Mouse (Mus musculus): ENCODE data around the gene Surf4. TPM values are rescaled to one million over a fixed set of nuclear protein-coding genes. Genes with fewer than 3 reads are reported as not detected.

The Surf4 gene
- 38.4 TPM for polyA plus RNA-seq (2015; fragmentation: Illumina TruSeq; extraction: RNeasy Lipid Tissue Mini Kit (QIAGEN cat#74804); ENCODE audit: insufficient read depth, low read depth, low replicate concordance)

DNA sequence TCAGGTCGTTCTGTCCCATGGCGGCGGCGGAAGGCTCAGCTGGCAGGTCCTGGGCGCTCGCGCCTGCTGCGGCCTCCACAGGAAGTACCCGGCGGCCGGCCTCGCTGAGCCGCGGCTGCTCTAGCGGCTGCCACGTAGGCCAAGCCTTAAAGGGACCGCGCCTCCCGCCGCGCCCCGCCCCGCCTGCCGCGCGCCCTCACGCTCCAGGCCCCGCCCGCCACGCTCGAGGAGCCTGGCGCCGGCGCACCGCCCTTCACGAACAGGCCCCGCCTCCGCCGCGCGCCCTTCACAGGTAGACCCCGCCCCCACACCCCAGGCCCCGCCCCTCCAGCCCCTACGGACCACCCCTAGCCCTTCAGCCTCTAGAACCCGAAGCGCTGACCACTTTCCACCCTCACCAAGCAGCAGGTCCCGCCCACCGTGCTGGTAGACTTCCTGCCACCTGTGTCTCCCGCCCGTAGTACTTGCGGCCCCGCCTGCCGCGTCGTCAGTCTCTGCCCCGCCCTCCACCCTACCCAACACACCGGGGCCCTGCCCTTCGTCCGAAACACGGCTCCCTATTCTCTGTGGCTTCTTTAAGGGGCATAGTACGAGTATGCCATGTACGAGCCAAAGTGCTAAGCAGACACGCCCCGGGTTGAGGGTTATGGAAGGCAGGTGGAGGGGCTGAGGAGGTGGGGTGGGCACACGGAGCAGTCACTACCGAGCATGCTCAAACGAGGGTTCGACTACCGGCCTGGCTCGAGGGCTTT is at the start of gene Surf4, which contains the start of gene Stkld1:
TSS of gene Surf4 (minus strand) at position 625 of the 752 bp plus-strand sequence.
TSS of gene Stkld1 (plus strand) at position 744 of the 752 bp plus-strand sequence.

DNA sequence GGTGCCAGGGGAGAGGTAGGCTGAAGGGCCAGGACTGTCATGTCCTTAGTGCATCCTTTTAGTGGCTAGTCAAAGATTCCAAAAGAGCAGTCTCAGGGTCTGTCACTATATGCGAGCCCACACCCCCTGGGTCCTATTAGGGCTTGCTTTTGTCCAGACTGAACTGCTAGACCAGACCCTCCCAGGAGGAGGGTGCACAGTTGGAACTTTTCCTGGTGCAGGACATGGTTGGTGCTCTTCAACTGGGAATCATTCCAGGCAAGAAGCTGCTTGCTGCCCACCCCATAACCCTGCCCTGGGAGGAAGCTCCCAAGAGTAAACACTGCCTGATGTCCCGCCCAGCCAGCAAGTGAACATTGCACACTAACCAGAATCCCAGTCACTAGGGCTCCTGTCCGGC is 39.4 kb upstream of the Surf4 start, which contains the start of gene Adamts13:
TSS of gene Adamts13 (plus strand) at position 301 of the 400 bp plus-strand sequence.

DNA sequence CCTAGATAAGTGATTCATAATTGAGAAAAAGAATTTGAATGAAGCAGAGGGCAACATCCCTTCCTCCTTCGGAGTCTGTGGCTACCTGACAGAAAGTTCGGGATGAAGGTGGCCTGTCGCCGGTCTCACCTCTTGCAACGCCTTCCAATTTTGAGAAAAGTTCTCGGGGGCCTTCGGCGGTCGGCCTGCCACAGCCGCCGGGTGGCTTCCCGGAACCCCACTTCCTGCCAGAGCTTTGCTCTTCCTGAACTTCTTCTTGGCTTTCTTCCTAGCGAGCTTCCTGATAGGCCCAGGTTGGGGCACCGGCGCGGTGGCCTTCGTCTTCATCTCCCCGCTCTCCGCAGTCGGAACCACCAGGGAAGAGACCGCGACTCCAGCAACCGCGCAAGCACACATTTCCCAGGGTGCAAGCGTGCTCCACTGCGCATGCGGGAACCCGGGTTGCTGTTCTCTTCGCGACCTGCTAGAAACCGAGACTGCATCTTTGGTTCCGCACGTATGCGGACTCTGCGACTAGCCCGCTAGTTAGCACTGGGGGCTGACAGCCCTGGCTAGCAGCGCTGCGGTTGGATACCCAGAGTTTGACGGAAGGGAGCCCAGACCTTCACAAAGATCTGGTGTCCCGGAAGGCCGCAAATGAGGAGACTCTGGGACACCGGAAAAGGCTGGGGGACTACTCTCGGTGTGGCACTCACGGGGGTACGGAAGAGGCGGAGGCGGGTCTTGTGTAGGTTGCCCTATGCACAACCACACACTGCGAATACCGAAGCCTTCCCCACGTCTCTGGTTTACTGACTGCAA is 30.4 kb upstream of the Surf4 start, which contains the start of gene Rexo4:
TSS of gene Rexo4 (minus strand) at position 464 of the 801 bp plus-strand sequence.

DNA sequence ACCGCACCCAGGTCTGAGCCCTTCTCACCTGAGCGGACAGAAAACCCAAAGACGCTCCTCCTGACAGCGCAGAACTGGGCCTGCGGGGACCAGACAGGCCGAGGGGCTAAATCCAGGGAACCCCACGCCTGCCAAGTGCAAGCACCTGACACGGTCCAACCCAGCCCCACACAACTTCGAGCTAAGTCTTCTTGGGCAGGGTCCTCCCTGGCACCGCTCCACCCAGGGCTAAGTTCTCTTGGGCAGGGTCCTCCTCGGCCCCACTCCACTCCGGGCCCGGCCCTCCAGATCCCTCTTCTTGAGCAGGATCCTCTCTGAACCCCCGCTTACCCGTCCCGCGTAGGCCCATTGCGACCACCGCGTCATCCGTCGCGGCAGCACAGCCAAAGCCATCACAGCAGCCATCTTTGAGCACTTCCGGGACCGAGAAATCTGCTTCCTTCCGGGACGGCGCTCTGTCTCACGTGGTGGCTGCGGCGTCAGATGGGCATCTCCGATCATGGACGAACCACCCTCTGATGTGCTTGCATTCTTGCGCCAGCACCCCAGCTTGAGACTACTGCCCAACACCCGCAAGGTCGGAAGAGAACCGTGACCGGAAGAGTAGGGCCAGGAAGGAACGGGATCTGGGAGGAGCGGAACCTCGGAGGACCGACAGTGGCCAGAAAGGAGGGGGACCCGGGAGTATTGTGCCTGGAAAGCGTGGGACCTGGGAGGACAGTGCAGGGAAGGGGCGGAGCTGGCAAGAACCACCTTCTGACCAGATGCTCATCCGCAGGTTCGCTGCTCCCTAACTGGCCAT is 17.6 kb downstream of the Surf4 start, which contains the start of the genes Surf2 and Surf1:
TSS of gene Surf2 (plus strand) at position 441 of the 802 bp plus-strand sequence.
TSS of gene Surf1 (minus strand) at position 604 of the 802 bp plus-strand sequence.

DNA sequence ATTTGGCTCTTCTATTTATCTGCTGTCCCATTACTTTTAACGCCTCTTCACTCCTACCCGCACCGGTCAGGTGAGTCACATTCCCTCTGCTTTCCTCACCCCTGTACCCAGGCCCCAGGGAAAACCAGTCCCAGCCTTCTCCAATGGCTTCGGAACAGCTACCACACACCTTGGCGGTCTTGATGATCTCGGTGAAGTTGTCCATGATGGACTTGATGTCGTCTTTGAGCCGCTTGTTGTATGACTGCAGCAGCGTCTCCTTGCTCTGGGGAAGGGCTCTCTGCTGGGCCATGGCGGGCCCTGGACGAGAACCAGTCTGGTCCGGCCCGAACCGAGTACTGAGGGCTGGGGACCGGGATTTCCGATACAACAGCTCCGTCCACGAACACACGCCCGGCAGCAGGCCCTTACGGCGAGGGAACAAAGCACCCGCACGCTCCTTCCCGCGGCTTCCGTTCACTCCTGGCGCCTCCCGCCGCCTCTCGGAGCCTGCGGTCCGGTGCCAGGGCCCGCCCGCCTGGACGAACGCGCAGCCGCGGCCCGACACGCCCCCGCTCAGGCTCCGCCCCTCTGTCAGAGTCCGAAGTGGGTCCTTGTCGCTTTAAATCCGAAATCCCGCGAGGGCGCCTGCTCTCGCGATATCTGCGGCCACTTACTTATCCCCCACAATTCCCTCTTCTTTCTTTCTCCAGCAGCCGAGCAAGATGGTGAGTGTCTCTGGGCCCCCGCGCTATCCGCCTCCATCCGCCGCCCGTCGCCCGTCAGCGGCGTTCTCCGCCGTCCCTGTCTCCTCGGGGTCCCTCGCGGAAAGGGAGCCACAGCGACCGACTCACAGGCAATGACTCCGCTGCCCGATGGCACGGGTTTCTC is 23.4 kb downstream of the Surf4 start, which contains the start of the genes Med22 and Rpl7a:
TSS of gene Med22 (minus strand) at position 554 of the 870 bp plus-strand sequence.
TSS of gene Rpl7a (plus strand) at position 641 of the 870 bp plus-strand sequence.

DNA sequence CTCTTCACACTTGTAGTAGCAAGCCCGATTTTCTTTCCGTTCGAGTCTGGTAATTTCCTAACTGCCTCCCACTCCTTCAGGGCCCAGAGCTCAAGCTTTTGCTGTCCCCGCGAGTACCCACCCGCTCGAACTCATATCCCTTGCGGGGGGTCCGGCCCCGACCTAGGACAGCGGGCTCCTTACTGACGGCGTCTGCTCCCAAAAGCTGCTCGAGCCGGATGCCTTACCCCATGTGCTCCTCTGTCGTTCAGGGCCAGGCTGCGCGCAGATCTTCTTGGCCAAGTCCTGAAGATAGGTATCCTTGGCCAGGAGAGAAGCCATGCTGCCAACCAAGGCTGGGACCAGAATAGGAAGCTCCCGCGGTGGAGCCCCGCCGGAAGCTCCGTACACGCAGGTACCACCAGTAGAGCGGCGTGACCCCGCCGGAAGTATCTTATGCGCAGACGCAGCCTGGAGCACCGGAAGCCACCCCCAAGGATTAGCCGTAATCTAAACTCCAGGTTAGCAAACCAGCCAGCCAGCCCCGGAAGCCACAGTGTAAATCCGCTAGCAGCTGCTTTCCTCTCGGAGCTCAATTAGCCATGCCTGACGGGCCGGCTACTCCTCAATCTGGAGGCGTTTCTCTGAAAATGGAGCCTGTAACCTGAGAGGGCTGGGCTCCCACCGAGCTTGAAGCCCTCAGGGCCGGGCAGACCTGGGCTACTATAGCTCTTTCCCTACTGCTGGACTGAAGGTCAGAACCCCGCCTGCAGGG is 31.1 kb downstream of the Surf4 start, which contains the start of gene Surf6:
TSS of gene Surf6 (minus strand) at position 413 of the 754 bp plus-strand sequence.

Other genes with a start within 250 kb of the Surf4 start
- not detected for gene Abo, start 68.9 kb downstream of the Surf4 start, polyA plus RNA-seq (2015; fragmentation: Illumina TruSeq; extraction: RNeasy Lipid Tissue Mini Kit (QIAGEN cat#74804); ENCODE audit: insufficient read depth, low read depth, low replicate concordance)
- gene Surf6, start 31.0 kb downstream of the Surf4 start, polyA plus RNA-seq (2015; fragmentation: Illumina TruSeq; extraction: RNeasy Lipid Tissue Mini Kit (QIAGEN cat#74804); ENCODE audit: insufficient read depth, low read depth, low replicate concordance), result 4.1 TPM
- 7.5 TPM for gene Med22, start 23.3 kb downstream of the Surf4 start, polyA plus RNA-seq (2015; fragmentation: Illumina TruSeq; extraction: RNeasy Lipid Tissue Mini Kit (QIAGEN cat#74804); ENCODE audit: insufficient read depth, low read depth, low replicate concordance)
- 474 TPM for gene Rpl7a, start 23.2 kb downstream of the Surf4 start, polyA plus RNA-seq (2015; fragmentation: Illumina TruSeq; extraction: RNeasy Lipid Tissue Mini Kit (QIAGEN cat#74804); ENCODE audit: insufficient read depth, low read depth, low replicate concordance)
- 24.0 TPM for gene Surf2, start 17.6 kb downstream of the Surf4 start, polyA plus RNA-seq (2015; fragmentation: Illumina TruSeq; extraction: RNeasy Lipid Tissue Mini Kit (QIAGEN cat#74804); ENCODE audit: insufficient read depth, low read depth, low replicate concordance)
- 20.5 TPM for gene Surf1, start 17.4 kb downstream of the Surf4 start, polyA plus RNA-seq (2015; fragmentation: Illumina TruSeq; extraction: RNeasy Lipid Tissue Mini Kit (QIAGEN cat#74804); ENCODE audit: insufficient read depth, low read depth, low replicate concordance)
- gene Stkld1, start 119 bp upstream of the Surf4 start, polyA plus RNA-seq (2015; fragmentation: Illumina TruSeq; extraction: RNeasy Lipid Tissue Mini Kit (QIAGEN cat#74804); ENCODE audit: insufficient read depth, low read depth, low replicate concordance), result not detected
- gene Rexo4, start 30.5 kb upstream of the Surf4 start, polyA plus RNA-seq (2015; fragmentation: Illumina TruSeq; extraction: RNeasy Lipid Tissue Mini Kit (QIAGEN cat#74804); ENCODE audit: insufficient read depth, low read depth, low replicate concordance), result 13.2 TPM
- gene Adamts13, start 39.5 kb upstream of the Surf4 start, polyA plus RNA-seq (2015; fragmentation: Illumina TruSeq; extraction: RNeasy Lipid Tissue Mini Kit (QIAGEN cat#74804); ENCODE audit: insufficient read depth, low read depth, low replicate concordance), result not detected
- 19.2 TPM for gene Cacfd1, start 76.0 kb upstream of the Surf4 start, polyA plus RNA-seq (2015; fragmentation: Illumina TruSeq; extraction: RNeasy Lipid Tissue Mini Kit (QIAGEN cat#74804); ENCODE audit: insufficient read depth, low read depth, low replicate concordance)
- not detected for gene Slc2a6, start 94.1 kb upstream of the Surf4 start, polyA plus RNA-seq (2015; fragmentation: Illumina TruSeq; extraction: RNeasy Lipid Tissue Mini Kit (QIAGEN cat#74804); ENCODE audit: insufficient read depth, low read depth, low replicate concordance)
- not detected for gene Mymk, start 138.3 kb upstream of the Surf4 start, polyA plus RNA-seq (2015; fragmentation: Illumina TruSeq; extraction: RNeasy Lipid Tissue Mini Kit (QIAGEN cat#74804); ENCODE audit: insufficient read depth, low read depth, low replicate concordance)
- 3.9 TPM for gene Adamtsl2, start 145.5 kb upstream of the Surf4 start, polyA plus RNA-seq (2015; fragmentation: Illumina TruSeq; extraction: RNeasy Lipid Tissue Mini Kit (QIAGEN cat#74804); ENCODE audit: insufficient read depth, low read depth, low replicate concordance)
- gene Fam163b, start 208.6 kb upstream of the Surf4 start, polyA plus RNA-seq (2015; fragmentation: Illumina TruSeq; extraction: RNeasy Lipid Tissue Mini Kit (QIAGEN cat#74804); ENCODE audit: insufficient read depth, low read depth, low replicate concordance), result not detected
- not detected for gene Dbh, start 231.3 kb upstream of the Surf4 start, polyA plus RNA-seq (2015; fragmentation: Illumina TruSeq; extraction: RNeasy Lipid Tissue Mini Kit (QIAGEN cat#74804); ENCODE audit: insufficient read depth, low read depth, low replicate concordance)